Mouse (Mus musculus) gastrocnemius, adult 18-20 months (tissue): ENCODE measurements around the gene Ccdc91. TPM values are rescaled to one million over a fixed set of nuclear protein-coding genes. Genes with fewer than 3 reads are reported as not detected.

Source experiments
- total RNA-seq, 2 experiments: library from RNA; stranded (reverse); gene quantifications; 2 replicates each; pipeline ENCODE4 v1.2.3; 2021

Ccdc91 gene
- total RNA-seq, 2 experiments from 2014 or later = 84.8 to 92.0 TPM

Other genes starting within 250 kb of the Ccdc91 start
- 1 to 10 TPM in 1 of 2 experiments, under 1 TPM in 1; 0.64 to 2.6 TPM for gene Pthlh, start 211.6 kb upstream of the Ccdc91 start, total RNA-seq